Mouse (Mus musculus) kidney, postnatal 10 days (tissue): ENCODE data around the gene Rgl3.
A peak's percentile ranks its signal among the peaks of the same experiment; 100 is the strongest.

Source experiments
- DNase-seq: peaks from one replicate; pipeline ENCODE4 v3.0.0; 2021; ENCODE audit warnings: mixed read lengths

The Rgl3 gene

GRCm38 (mm10) chr9:21947540-21948130 lies 41.6 kb downstream of the Rgl3 start:
- no peak for DNase-seq

DNA sequence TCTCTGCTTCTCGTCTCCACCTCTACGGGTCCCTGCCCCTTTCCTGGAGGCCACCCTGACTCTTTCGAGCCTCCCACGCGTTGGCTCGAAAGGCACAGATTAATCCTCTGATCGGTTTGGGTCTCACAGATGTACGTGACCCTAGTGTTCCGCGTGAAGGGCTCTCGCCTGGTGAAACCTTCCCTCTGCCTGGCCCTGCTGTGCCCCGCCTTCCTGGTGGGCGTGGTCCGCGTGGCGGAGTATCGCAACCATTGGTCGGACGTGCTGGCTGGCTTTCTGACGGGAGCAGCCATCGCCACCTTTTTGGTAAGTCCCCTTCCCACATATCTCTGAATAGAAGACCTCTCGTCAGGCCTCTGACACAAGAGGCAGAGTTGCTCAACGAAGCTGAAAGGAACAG lies 45.0 kb downstream of the Rgl3 start:
- DNase-seq, result no peak

- no peak for DNase-seq
Observed at GRCm38 (mm10) chr9:21943638-21944037, 45.6 kb downstream of the Rgl3 start.

- no peak for DNase-seq
Observed at GRCm38 (mm10) chr9:21943046-21943445, 46.2 kb downstream of the Rgl3 start.

- DNase-seq, result no peak
Observed at GRCm38 (mm10) chr9:21938234-21938855, 50.9 kb downstream of the Rgl3 start.

DNA sequence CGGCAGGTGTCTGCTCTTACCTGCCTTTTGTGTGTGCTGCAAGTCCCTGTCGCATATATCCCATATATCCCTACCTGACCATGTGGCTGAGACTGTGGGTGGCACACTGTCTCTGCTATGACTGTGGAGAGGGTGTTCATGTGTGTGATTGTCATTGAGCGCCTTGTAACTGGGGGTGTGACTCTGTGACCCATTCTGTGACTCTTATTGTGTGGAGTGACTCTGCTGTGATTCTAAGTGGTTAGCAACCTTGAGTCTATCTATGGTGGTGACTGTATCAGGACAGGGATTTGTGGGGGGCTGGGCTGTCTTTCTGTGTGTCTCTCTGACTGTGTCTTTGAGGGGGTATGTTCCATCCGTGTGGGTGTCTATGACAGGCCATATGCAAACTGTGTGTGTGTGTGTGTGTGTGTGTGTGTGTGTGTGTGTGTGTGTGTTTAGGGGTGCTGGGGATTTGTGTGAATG lies 51.5 kb downstream of the Rgl3 start:
- no peak for DNase-seq

GRCm38 (mm10) chr9:21936692-21937570 lies 52.3 kb downstream of the Rgl3 start, which contains the start of gene Plppr2:
Gene Plppr2, plus strand, starts transcription at chr9:21937033.
- peak; percentile 99 for DNase-seq

- DNase-seq, result no peak
Observed at GRCm38 (mm10) chr9:21935466-21936131, 53.6 kb downstream of the Rgl3 start.

DNA sequence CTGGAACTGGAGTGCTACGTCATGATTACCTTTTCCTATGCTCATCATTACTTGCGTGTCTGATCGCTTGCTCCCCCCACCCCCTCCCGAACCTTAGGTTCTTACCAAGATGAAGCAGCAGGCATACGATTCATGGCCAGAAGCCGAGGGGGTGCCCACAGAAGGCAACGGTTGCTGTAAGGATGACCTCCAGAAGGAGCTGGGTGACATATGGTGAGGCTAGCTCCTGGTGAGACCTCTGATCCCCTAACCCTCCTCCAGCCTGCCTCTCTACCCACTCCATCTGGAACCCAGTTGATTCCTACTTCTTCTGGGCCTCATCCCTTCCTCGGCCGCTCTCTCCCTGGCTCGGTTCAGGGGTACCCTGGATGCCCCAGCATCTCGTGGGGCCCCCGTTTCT lies 55.2 kb downstream of the Rgl3 start:
- DNase-seq, result no peak

GRCm38 (mm10) chr9:21932445-21933137 lies 56.7 kb downstream of the Rgl3 start:
- DNase-seq, result no peak

DNA sequence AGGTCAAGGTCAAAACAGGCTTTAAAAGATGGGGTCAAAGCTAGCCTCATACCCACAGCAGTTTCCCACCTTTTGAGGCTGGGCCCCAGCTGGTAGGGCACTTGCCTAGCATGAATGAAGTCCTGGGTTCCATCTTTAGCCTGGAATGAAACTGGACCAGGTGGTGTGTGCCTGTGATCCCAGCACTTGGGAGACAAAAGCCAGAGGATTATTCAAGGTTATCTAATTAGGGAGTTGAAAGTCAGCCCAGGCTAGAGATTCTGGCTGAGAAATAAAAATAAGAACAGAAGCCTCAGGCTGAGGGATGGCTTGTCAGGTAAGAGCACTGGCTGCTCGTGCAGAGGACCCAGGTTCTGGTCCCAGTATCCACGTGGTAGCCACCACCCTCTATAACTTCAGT lies 57.2 kb downstream of the Rgl3 start:
- DNase-seq, result no peak

DNA sequence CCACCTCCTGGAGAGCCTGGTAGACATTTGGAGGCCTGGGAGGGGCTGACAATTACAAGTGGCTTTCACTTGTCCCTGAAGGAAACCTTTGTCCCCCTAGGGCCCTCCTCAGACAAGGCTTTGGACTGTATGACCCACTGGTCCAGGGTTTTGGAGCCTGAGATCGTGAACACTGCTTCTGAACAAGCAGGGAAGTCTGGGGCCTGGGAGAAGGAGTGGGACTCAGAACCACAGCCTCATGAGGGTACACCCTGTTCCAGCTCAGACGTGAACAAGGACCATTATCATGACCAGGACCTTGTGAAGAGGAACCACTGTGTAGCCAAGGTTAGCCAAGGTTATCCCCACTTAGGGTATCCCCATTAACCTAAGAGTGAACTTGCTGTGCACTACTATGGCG lies 60.0 kb downstream of the Rgl3 start:
- DNase-seq, result no peak

- DNase-seq, result peak; percentile 95
Observed at GRCm38 (mm10) chr9:21927208-21927753, 62.0 kb downstream of the Rgl3 start, which contains the start of the genes Ccdc159 and Tmem205. Gene Ccdc159, plus strand, starts transcription at chr9:21927471. Gene Tmem205, minus strand, starts transcription at chr9:21927556.

- peak; percentile 42 for DNase-seq
Observed at GRCm38 (mm10) chr9:21926784-21927183, 62.5 kb downstream of the Rgl3 start.

DNA sequence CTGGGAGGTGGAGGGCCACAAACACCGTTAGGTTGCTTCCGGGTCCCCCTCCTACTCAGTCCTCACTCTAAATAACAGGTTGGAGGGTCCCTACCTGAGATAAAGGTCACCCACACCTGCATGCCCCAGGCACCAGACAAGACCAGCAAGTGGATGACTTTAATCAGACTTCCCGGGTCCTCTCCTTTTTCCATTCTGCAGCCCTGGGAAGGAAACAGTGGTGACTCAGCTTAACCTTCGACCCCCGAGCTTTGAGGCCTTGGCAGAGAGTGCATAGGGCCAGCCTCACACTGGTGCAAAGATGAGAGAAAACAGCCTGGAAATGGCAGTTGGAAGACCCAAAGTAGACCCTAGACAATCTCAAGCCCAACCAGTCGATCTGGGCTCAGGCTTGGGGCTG lies 63.1 kb downstream of the Rgl3 start:
- peak; percentile 46 for DNase-seq

- DNase-seq, result no peak
Observed at GRCm38 (mm10) chr9:21925506-21925905, 63.7 kb downstream of the Rgl3 start.

GRCm38 (mm10) chr9:21925034-21925433 lies 64.2 kb downstream of the Rgl3 start:
- no peak for DNase-seq

GRCm38 (mm10) chr9:21924099-21924493 lies 65.2 kb downstream of the Rgl3 start:
- DNase-seq, result peak; percentile 93

DNA sequence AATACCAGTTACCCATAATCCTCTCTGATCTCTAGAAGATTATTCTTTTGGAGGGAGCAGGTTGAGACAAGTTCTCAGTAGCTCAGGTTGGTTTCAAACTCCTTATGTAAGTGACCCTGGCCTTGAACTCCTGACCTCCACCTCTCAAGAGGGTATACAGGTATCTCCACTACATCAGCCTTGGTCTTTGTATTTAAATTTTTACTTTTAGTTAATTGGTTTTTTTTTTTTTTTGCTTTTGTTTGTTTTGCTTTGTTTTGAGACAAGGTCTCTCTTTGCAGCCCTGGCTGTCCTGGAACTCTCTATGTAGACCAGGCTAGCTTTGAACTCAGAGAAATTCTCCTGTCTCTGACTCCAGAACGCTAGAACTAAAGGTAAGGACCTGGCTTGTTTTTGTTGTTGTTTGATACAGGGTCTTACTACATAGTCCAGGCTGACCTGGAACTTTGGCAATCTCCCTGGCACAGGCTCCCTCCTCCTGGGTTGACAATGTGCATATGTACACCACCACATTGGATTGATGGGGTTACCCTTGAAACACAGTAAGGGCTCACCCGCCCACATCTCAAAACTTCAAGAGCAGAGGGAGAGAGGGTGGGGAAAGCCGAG lies 65.7 kb downstream of the Rgl3 start:
- DNase-seq, result no peak

DNA sequence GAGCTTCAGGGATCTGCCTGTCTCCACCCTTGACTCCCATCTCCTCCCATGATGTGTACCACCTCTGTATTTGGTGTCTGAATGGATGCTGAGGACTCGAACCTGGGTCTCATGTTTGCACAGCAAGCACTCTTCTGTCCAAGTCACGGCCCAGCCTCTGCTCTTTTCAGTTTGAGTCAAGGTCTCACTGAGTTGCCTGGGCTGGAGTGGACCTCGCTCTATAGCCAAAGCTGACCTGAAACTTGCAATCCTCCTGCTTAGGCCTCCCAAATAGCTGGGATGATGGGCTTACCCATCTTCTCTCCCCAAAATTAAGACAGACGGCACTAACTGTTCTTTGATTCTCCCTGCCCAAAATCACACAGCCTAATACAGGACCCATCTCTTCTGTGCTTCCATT lies 66.2 kb downstream of the Rgl3 start:
- DNase-seq, result no peak
